Mouse (Mus musculus) intestine, embryonic 16.5 days (tissue): Measurements from ENCODE around the gene Olfr1037. TPM values are rescaled to one million over a fixed set of nuclear protein-coding genes. Genes with fewer than 3 reads are reported as not detected.

Experiments
- polyA plus RNA-seq: library from polyadenylated mRNA; unstranded; fragments of >200 nt; fragmentation: Nextera tagmentation; extraction: Ambion mirVana; gene quantifications from 2 replicates; pipeline ENCODE4 v1.2.1, GENCODE M21; 2015

Gene Olfr1037
- polyA plus RNA-seq, 1 experiment from 2014 or later: not detected

Other genes with a start within 250 kb of the Olfr1037 start
- gene Olfr1019, start 241.9 kb downstream of the Olfr1037 start, polyA plus RNA-seq: not detected in 2 replicates
- gene Olfr1020, start 240.4 kb downstream of the Olfr1037 start, polyA plus RNA-seq: not detected in 2 replicates
- not detected in 2 replicates for gene Olfr1022, start 218.8 kb downstream of the Olfr1037 start, polyA plus RNA-seq
- gene Olfr1023, start 201.7 kb downstream of the Olfr1037 start, polyA plus RNA-seq: not detected in 2 replicates
- gene Olfr1024, start 182.3 kb downstream of the Olfr1037 start, polyA plus RNA-seq: not detected in 2 replicates
- gene Olfr1025-ps1, start 172.2 kb downstream of the Olfr1037 start, polyA plus RNA-seq: not detected in 2 replicates
- gene Olfr1026, start 165.8 kb downstream of the Olfr1037 start, polyA plus RNA-seq: not detected in 2 replicates
- not detected in 2 replicates for gene Olfr1028, start 136.9 kb downstream of the Olfr1037 start, polyA plus RNA-seq
- gene Olfr1029, start 113.5 kb downstream of the Olfr1037 start, polyA plus RNA-seq: not detected in 2 replicates
- not detected in 2 replicates for gene Olfr1030, start 108.1 kb downstream of the Olfr1037 start, polyA plus RNA-seq
- not detected in 2 replicates for gene Olfr1031, start 97.1 kb downstream of the Olfr1037 start, polyA plus RNA-seq
- gene Olfr1032, start 81.8 kb downstream of the Olfr1037 start, polyA plus RNA-seq: not detected in 2 replicates
- 1.6 and 3.0 TPM in 2 replicates for gene Olfr1033, start 66.8 kb downstream of the Olfr1037 start, polyA plus RNA-seq
- gene Olfr1034, start 41.5 kb downstream of the Olfr1037 start, polyA plus RNA-seq: 0.02 TPM in 1 of 2 replicates, not detected in the other
- not detected in 2 replicates for gene Olfr1036, start 13.4 kb downstream of the Olfr1037 start, polyA plus RNA-seq
- gene Olfr1039, start 48.5 kb upstream of the Olfr1037 start, polyA plus RNA-seq: not detected in 2 replicates
- gene Olfr1040, start 59.3 kb upstream of the Olfr1037 start, polyA plus RNA-seq: not detected in 2 replicates
- not detected in 2 replicates for gene Olfr1042, start 74.5 kb upstream of the Olfr1037 start, polyA plus RNA-seq
- not detected in 2 replicates for gene Olfr1043, start 80.1 kb upstream of the Olfr1037 start, polyA plus RNA-seq
- not detected in 2 replicates for gene Olfr1044, start 90.4 kb upstream of the Olfr1037 start, polyA plus RNA-seq
- gene Olfr52, start 98.3 kb upstream of the Olfr1037 start, polyA plus RNA-seq: not detected in 2 replicates
- gene Olfr1045, start 115.6 kb upstream of the Olfr1037 start, polyA plus RNA-seq: not detected in 2 replicates
- not detected in 2 replicates for gene Olfr1046, start 131.9 kb upstream of the Olfr1037 start, polyA plus RNA-seq
- gene Olfr1047, start 144.0 kb upstream of the Olfr1037 start, polyA plus RNA-seq: not detected in 2 replicates
- gene Olfr1048, start 152.9 kb upstream of the Olfr1037 start, polyA plus RNA-seq: not detected in 2 replicates
- gene Olfr1049, start 170.9 kb upstream of the Olfr1037 start, polyA plus RNA-seq: not detected in 2 replicates
- not detected in 2 replicates for gene Olfr1051, start 191.7 kb upstream of the Olfr1037 start, polyA plus RNA-seq
- not detected in 2 replicates for gene Olfr1052, start 205.1 kb upstream of the Olfr1037 start, polyA plus RNA-seq
- not detected in 2 replicates for gene Olfr1053, start 227.9 kb upstream of the Olfr1037 start, polyA plus RNA-seq
- gene Olfr1054, start 248.0 kb upstream of the Olfr1037 start, polyA plus RNA-seq: not detected in 2 replicates